Mouse (Mus musculus) testis, adult 2 months (tissue): Measurements from ENCODE around the gene Alox5.

Source experiments
- CTCF ChIP-seq: fragments of 200-500 bp; IDR thresholded peaks from 2 replicates; pipeline ENCODE4 v1.5.1; 2012; ENCODE audit warnings: low read depth, mild to moderate bottlenecking, inconsistent platforms, low read length, moderate library complexity; ENCODE audit not compliant: control insufficient read depth, insufficient read depth, insufficient replicate concordance
- POLR2A ChIP-seq: fragments of 200-500 bp; IDR thresholded peaks from 2 replicates; pipeline ENCODE4 v1.6.1; 2012; ENCODE audit warnings: low read depth, mild to moderate bottlenecking, inconsistent platforms, low read length, moderate library complexity; ENCODE audit not compliant: control insufficient read depth

GRCm38 (mm10) chr6:116412546-116413325, 48.2 kb downstream of the Alox5 start:
- TF ChIP-seq POLR2A (no peak), CTCF (no peak)
